Mouse (Mus musculus) retina, embryonic 14.5 days (tissue): ENCODE measurements around the gene Hnrnph1.
"Not testable (repeated sequence)": the region's sequence is repeated elsewhere in the genome, so short reads cannot be mapped to it uniquely, and the experiment has no call there.

Source experiments
- DNase-seq: peaks from one replicate; pipeline ENCODE4 v3.0.0-alpha.2; 2015; ENCODE audit warnings: low spot score

The Hnrnph1 gene

GRCm38 (mm10) chr11:50376911-50377891, at the start of gene Hnrnph1:
Hnrnph1 (plus strand) TSS chr11:50376990.
- peak; percentile 100 for DNase-seq

- DNase-seq = no peak
These were observed 48.6 kb upstream of the Hnrnph1 start for GRCm38 (mm10) chr11:50328075-50328625.

GRCm38 (mm10) chr11:50329378-50329777, 47.4 kb upstream of the Hnrnph1 start:
- DNase-seq = no peak

GRCm38 (mm10) chr11:50333181-50333580, 43.6 kb upstream of the Hnrnph1 start:
- no peak for DNase-seq

- no peak for DNase-seq
These were observed 40.7 kb upstream of the Hnrnph1 start for GRCm38 (mm10) chr11:50336126-50336525.

- no peak for DNase-seq
These were observed 39.9 kb upstream of the Hnrnph1 start for GRCm38 (mm10) chr11:50336891-50337290.

- DNase-seq = no peak
These were observed 31.3 kb upstream of the Hnrnph1 start for GRCm38 (mm10) chr11:50345486-50345885.

GRCm38 (mm10) chr11:50346256-50347032, 30.3 kb upstream of the Hnrnph1 start:
- DNase-seq = no peak

- DNase-seq = no peak
These were observed 24.6 kb upstream of the Hnrnph1 start for GRCm38 (mm10) chr11:50352177-50352576.

GRCm38 (mm10) chr11:50354162-50354561, 22.6 kb upstream of the Hnrnph1 start, which contains the start of gene Cby3:
Cby3 (plus strand) TSS chr11:50354462.
- DNase-seq = no peak

- DNase-seq = no peak
These were observed 21.9 kb upstream of the Hnrnph1 start for GRCm38 (mm10) chr11:50354851-50355250.

GRCm38 (mm10) chr11:50355395-50355794, 21.4 kb upstream of the Hnrnph1 start:
- no peak for DNase-seq

GRCm38 (mm10) chr11:50358950-50359861, 17.6 kb upstream of the Hnrnph1 start:
- peak; percentile 69 for DNase-seq

GRCm38 (mm10) chr11:50361282-50361681, 15.5 kb upstream of the Hnrnph1 start:
- not testable (repeated sequence) for DNase-seq

- peak; percentile 90 for DNase-seq
These were observed 12.2 kb upstream of the Hnrnph1 start for GRCm38 (mm10) chr11:50364548-50364947.

- DNase-seq = no peak
These were observed 11.5 kb upstream of the Hnrnph1 start for GRCm38 (mm10) chr11:50365322-50365721.

- DNase-seq = no peak
These were observed 9.3 kb upstream of the Hnrnph1 start for GRCm38 (mm10) chr11:50367531-50367930.

- no peak for DNase-seq
These were observed 7.4 kb upstream of the Hnrnph1 start for GRCm38 (mm10) chr11:50369360-50369911.

GRCm38 (mm10) chr11:50370969-50371368, 5.8 kb upstream of the Hnrnph1 start:
- DNase-seq = peak; percentile 58

GRCm38 (mm10) chr11:50371399-50371841, 5.4 kb upstream of the Hnrnph1 start:
- peak; percentile 84 for DNase-seq

GRCm38 (mm10) chr11:50371911-50372310, 4.9 kb upstream of the Hnrnph1 start:
- no peak for DNase-seq
